Mouse (Mus musculus): ENCODE results near the gene Mmp28. TPM values are rescaled to one million over a fixed set of nuclear protein-coding genes. Genes with fewer than 3 reads are reported as not detected.

Mmp28 gene
- polyA plus RNA-seq (2015; fragmentation: Nextera tagmentation; extraction: Ambion mirVana) = 4.2 and 5.1 TPM in 2 replicates

DNA sequence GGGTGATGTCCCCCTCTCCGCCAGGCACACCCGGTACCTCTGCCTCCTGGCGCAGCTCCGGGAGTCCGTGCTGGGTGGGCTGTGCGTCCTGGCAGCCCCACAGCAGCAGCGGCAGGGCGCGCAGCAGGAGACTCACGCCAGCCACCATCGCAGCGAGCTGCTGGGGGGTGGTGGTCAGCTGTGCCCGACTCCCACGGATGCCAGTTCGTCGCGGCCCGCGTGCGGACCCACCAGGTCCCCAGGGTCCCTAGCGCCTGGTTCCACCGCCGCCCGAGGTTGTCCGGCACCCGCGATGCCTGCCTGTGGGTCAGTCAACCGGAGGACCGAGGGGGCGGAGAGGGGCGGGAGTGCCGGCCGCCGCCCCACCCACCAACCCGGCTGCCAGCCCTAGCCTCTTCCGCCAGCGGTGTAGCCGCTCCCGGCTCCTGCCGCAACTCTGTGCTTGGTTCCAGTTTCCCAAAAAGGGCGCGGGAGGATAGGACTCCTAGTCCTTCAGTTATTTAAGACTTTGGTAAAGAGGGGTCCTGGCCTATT is at the start of gene Mmp28:
TSS of gene Mmp28 (minus strand) at position 361 of the 534 bp plus-strand sequence.
- no peaks in the 10 kb centered on the region for H3K9me3 ChIP-seq (ENCODE audit: low read length)
- peak within 1 kb of the TSS; percentile 62 for H3K4me3 ChIP-seq (ENCODE audit: low read depth, low read length)
- peaks cover 6% of the 10 kb centered on the region; the same call in 1 of the 2 replicates for H3K4me1 ChIP-seq (ENCODE audit: insufficient read depth, low read depth, low read length)
- H3K36me3 ChIP-seq (ENCODE audit: insufficient read depth, low read length) = no peaks in the 10 kb centered on the region
- 1% methylated on average over 38 of the region's 42 CpGs for WGBS
- peak within 1 kb of the TSS; percentile 94 for H3K4me2 ChIP-seq (replicated peaks; ENCODE audit: low read depth, low read length)
- TF ChIP-seq EP300 (IDR thresholded peaks at IDR 0.05) (no peak), CTCF (IDR thresholded peaks at IDR 0.05) (0 out of 2 replicates have a peak, but pooled peaks have one; percentile 5)
- peak within 1 kb of the TSS; percentile 52 for H3K9ac ChIP-seq (replicated peaks; ENCODE audit: low read depth)
- peak; percentile 68 for DNase-seq (ENCODE audit: low spot score)
- no peak within 1 kb of the TSS for H3K27ac ChIP-seq (ENCODE audit: low read length)
- peak; percentile 63 for ATAC-seq
- 0 out of 2 replicates have a peak, but pooled peaks cover 4% of the 10 kb centered on the region for H3K27me3 ChIP-seq (replicated peaks; ENCODE audit: insufficient read depth, low read length)

DNA sequence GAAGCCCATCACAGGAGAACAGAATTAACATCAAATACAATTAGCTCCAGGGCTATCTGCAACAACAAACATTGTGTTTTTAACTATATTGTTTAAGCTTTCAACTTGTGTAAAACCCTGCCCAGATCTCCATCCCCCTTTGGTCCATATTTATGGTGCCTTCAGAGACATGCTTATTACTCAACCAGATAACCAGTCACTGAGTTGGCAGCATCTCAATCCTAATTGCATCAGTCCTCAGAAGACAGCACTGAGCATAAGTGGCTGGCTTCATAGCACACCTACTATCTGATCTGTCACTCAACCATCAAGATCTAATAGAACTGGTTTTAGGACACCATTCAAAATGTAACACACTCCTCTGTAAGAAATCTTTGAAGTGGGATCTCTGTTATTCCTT is 46.6 kb upstream of the Mmp28 start:
- no peak for ATAC-seq
- Histone ChIP-seq H3K27me3 (replicated peaks; ENCODE audit: insufficient read depth, low read length) (no peaks in the 10 kb centered on the region), H3K9me3 (ENCODE audit: low read length) (no peaks in the 10 kb centered on the region)

DNA sequence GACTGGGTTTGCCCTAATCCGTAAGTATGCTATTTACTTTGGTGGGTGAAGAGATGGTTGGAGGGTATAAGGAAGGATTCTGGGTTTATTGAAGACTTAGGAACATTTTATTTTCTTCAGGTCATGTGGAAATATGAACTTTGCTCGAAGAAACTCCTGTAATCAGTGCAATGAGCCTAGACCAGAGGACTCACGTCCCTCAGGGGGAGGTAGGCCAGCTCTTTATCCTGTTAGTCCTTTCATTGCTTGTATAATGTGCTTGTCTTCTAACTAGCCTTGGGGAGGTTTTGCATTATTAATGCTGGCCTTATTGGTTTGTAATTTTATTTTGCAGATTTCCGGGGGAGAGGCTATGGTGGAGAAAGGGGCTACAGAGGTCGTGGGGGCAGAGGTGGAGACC is 41.4 kb upstream of the Mmp28 start:
- TF ChIP-seq EP300 (IDR thresholded peaks at IDR 0.05) (no peak), CTCF (IDR thresholded peaks at IDR 0.05) (no peak)
- no peaks in the 10 kb centered on the region for H3K4me1 ChIP-seq (ENCODE audit: insufficient read depth, low read depth, low read length)
- H3K36me3 ChIP-seq (ENCODE audit: insufficient read depth, low read length) = peaks cover 37% of the 10 kb centered on the region
- no peak overlapping the region for H3K4me2 ChIP-seq (replicated peaks; ENCODE audit: low read depth, low read length)
- ATAC-seq = no peak
- H3K4me3 ChIP-seq (ENCODE audit: low read depth, low read length) = no peak overlapping the region
- WGBS = 95% methylated on average over 5 of the region's 5 CpGs
- no peaks in the 10 kb centered on the region for H3K9me3 ChIP-seq (ENCODE audit: low read length)
- H3K27ac ChIP-seq (ENCODE audit: low read length) = no peak overlapping the region
- no peak overlapping the region for H3K9ac ChIP-seq (replicated peaks; ENCODE audit: low read depth)
- no peak for DNase-seq (ENCODE audit: low spot score)
- no peaks in the 10 kb centered on the region for H3K27me3 ChIP-seq (replicated peaks; ENCODE audit: insufficient read depth, low read length)

More for the DNA sequence above, 46.6 kb upstream of the Mmp28 start:
- Histone ChIP-seq H3K4me1 (ENCODE audit: insufficient read depth, low read depth, low read length) (no peaks in the 10 kb centered on the region), H3K36me3 (ENCODE audit: insufficient read depth, low read length) (peaks cover 17% of the 10 kb centered on the region), H3K27ac (ENCODE audit: low read length) (no peak overlapping the region), H3K4me3 (ENCODE audit: low read depth, low read length) (no peak overlapping the region), H3K4me2 (replicated peaks; ENCODE audit: low read depth, low read length) (no peak overlapping the region), H3K9ac (replicated peaks; ENCODE audit: low read depth) (no peak overlapping the region)
- no peak for DNase-seq (ENCODE audit: low spot score)
- TF ChIP-seq CTCF (IDR thresholded peaks at IDR 0.05) = no peak
- no peak for TF ChIP-seq EP300 (IDR thresholded peaks at IDR 0.05)

DNA sequence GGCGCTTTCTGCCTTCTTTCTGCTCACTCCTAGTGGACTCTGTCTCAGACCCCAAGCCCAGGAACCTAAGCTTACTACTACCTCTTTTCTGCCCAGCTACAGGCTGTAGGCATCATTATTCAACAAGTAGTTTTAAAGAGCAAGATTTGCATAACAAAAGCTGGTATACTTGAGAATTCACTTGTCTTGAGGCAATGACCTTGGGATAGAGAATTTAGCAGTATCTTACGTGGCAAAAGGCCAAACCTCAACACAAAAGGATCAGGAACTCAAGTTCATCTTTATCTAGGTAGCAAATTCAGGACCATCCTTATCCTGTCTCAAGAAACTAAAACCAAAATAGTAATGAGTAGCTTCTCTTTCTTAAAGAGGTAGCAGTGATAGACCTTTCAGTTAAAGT is 32.7 kb upstream of the Mmp28 start:
- no peak for ATAC-seq
- H3K9ac ChIP-seq (replicated peaks; ENCODE audit: low read depth) = no peak overlapping the region
- no peak for DNase-seq (ENCODE audit: low spot score)
- no peaks in the 10 kb centered on the region for H3K9me3 ChIP-seq (ENCODE audit: low read length)
- H3K4me3 ChIP-seq (ENCODE audit: low read depth, low read length) = no peak overlapping the region
- no peak overlapping the region for H3K4me2 ChIP-seq (replicated peaks; ENCODE audit: low read depth, low read length)
- no peaks in the 10 kb centered on the region for H3K27me3 ChIP-seq (replicated peaks; ENCODE audit: insufficient read depth, low read length)
- WGBS = 85% methylated on average over 2 of the region's 2 CpGs
- no peak for TF ChIP-seq EP300 (IDR thresholded peaks at IDR 0.05)
- no peak for TF ChIP-seq CTCF (IDR thresholded peaks at IDR 0.05)
- no peaks in the 10 kb centered on the region for H3K4me1 ChIP-seq (ENCODE audit: insufficient read depth, low read depth, low read length)
- no peak overlapping the region for H3K27ac ChIP-seq (ENCODE audit: low read length)
- H3K36me3 ChIP-seq (ENCODE audit: insufficient read depth, low read length) = peaks cover 10% of the 10 kb centered on the region; the same call in 1 of the 2 replicates

DNA sequence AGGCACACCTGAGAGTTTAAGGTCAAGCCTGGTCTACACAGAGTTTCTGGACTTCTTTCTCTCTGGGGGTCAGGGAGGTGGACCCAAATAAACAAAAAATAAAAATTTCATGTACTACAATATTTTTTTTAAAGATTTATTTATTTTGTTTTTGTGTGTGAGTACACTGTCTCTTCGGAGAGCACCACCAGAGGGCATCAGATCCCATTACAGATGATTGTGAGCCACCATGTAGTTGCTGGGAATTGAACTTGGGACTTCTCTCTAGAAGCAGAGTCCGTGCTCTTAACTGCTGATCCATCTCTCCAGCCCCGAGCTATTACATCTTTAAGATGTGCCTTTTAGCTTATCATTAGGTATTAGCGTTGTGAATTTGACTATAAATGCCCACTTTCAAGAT is 28.6 kb upstream of the Mmp28 start:
- DNase-seq (ENCODE audit: low spot score) = no peak
- Histone ChIP-seq H3K4me2 (replicated peaks; ENCODE audit: low read depth, low read length) (no peak overlapping the region), H3K4me1 (ENCODE audit: insufficient read depth, low read depth, low read length) (no peaks in the 10 kb centered on the region), H3K9ac (replicated peaks; ENCODE audit: low read depth) (no peak overlapping the region), H3K9me3 (ENCODE audit: low read length) (no peaks in the 10 kb centered on the region), H3K27ac (ENCODE audit: low read length) (no peak overlapping the region), H3K27me3 (replicated peaks; ENCODE audit: insufficient read depth, low read length) (no peaks in the 10 kb centered on the region), H3K4me3 (ENCODE audit: low read depth, low read length) (no peak overlapping the region), H3K36me3 (ENCODE audit: insufficient read depth, low read length) (no peaks in the 10 kb centered on the region)
- ATAC-seq = no peak
- TF ChIP-seq EP300 (IDR thresholded peaks at IDR 0.05) = no peak
- peak; percentile 43 for TF ChIP-seq CTCF (IDR thresholded peaks at IDR 0.05)
- WGBS = 82% methylated on average over 4 of the region's 4 CpGs

DNA sequence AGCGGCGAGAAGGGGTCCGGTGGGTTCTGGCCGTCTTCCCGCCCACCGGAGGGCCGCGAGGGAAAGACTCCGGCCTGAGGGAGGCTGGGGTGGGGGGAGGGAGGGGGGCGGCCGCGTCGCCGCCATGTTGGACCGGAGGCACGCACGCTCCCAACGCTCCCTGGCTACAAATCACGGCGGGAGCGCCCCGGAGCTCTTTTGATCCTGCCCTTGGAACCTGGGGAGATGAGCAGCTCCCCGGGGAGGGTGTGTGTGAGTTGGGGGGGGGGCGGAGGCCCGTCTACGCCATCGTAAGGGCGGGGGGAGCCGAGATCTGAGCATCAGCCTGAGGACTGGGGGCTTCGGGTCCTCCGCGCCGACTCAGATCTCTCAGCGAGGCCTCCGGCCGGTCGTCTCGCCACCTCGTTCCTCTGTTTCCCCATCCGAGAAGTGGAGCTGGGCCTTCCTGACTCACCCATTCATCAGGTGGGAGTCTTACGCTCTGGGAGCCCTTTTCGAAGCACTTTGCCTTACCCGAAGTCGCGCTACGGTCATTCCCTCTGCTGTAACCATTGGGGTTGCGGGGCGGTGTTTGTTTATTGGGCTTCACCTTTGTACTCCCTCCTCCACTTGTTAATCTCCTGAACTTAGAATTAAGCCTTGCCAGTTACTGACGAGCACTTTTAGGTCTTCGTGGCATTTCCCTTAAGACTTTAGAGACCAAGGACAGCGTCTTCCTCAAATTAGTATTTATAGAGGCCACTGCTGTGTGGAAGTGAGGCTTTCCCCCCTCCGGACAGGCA is 10.6 kb upstream of the Mmp28 start:
- H3K9ac ChIP-seq (replicated peaks; ENCODE audit: low read depth) = peak overlapping the region; percentile 76
- H3K4me3 ChIP-seq (ENCODE audit: low read depth, low read length) = peak overlapping the region; percentile 93
- WGBS = 0% methylated on average over 36 of the region's 52 CpGs
- peak; percentile 23 for DNase-seq (ENCODE audit: low spot score)
- TF ChIP-seq CTCF (IDR thresholded peaks at IDR 0.05) (no peak), EP300 (IDR thresholded peaks at IDR 0.05) (no peak)
- H3K9me3 ChIP-seq (ENCODE audit: low read length) = no peaks in the 10 kb centered on the region
- peak overlapping the region; percentile 91 for H3K27ac ChIP-seq (ENCODE audit: low read length)
- peak; percentile 84 for ATAC-seq
- no peaks in the 10 kb centered on the region for H3K36me3 ChIP-seq (ENCODE audit: insufficient read depth, low read length)
- H3K4me2 ChIP-seq (replicated peaks; ENCODE audit: low read depth, low read length) = peak overlapping the region; percentile 91
- no peaks in the 10 kb centered on the region for H3K27me3 ChIP-seq (replicated peaks; ENCODE audit: insufficient read depth, low read length)
- H3K4me1 ChIP-seq (ENCODE audit: insufficient read depth, low read depth, low read length) = peaks cover 9% of the 10 kb centered on the region; the same call in 1 of the 2 replicates

All from lung, postnatal 0 days (tissue).